Mouse (Mus musculus): ENCODE measurements around the gene Rab34. TPM values are rescaled to one million over a fixed set of nuclear protein-coding genes. Genes with fewer than 3 reads are reported as not detected.

The Rab34 gene
- total and polyA plus RNA-seq, 3 experiments, result 8.2 to 17.2 (median 9.8) TPM

DNA sequence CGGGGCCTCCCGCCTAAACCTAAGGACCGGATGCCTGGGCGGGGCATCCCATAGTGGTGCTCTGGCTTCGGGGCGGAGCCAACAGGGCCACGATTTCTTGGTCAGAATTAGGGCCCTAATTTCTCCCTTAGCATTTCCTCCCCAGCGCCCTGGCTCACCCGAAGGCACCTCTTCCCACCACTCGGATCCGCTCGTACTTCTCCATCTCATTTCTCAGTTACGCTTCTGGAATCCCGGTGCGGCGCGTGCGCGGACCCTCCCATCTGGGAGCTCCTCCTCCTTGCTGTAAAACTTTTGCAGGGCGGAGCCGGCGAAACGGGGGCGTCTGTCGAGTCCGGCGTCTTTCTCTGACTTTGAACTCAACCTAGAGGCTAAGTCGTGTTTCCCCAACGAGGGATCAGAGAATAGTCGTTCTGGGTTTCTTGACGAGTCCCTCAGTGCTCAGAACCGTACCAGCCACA, 11.8 kb upstream of the Rab34 start, which contains the start of the genes Nek8 and Tlcd1:
Gene Nek8, minus strand, starts transcription at position 274 of the 461 bp plus-strand sequence.
Gene Tlcd1, plus strand, starts transcription at position 310 of the 461 bp plus-strand sequence.
- peaks cover 2% of the 10 kb centered on the region; the same call in 1 of the 2 replicates for H3K4me1 ChIP-seq (ENCODE audit: control insufficient read depth, insufficient read depth, low read length)
- 0 out of 2 replicates have a peak, but pooled peaks cover 3% of the 10 kb centered on the region for H3K36me3 ChIP-seq (ENCODE audit: control insufficient read depth, insufficient read depth, low read length)
- no peaks in the 10 kb centered on the region for H3K79me2 ChIP-seq (replicated peaks; ENCODE audit: control insufficient read depth, insufficient read depth, low read length)
- H3K4me3 ChIP-seq, result peak within 1 kb of the TSS; percentile 96
- peak; percentile 94 to 95 for DNase-seq
- WGBS, result under 1% methylated on average over 32 of the region's 32 CpGs
- H3K27ac ChIP-seq, result peak within 1 kb of the TSS; percentile 96
- TF ChIP-seq EP300 (IDR thresholded peaks at IDR 0.05; ENCODE audit: insufficient read depth, low read depth, low read length) (0 out of 2 replicates have a peak, but pooled peaks have one; percentile 11), POLR2A (IDR thresholded peaks at IDR 0.05; ENCODE audit: insufficient read depth, low read depth, low read length) (peak; percentile 67), CTCF (IDR thresholded peaks at IDR 0.05) (no peak)
- no peaks in the 10 kb centered on the region for H3K27me3 ChIP-seq (ENCODE audit: control insufficient read depth, insufficient read depth, low read length)
- intact Hi-C loops (cut with DNase I), result loop anchor here (2.0 kb wide), 3 partner anchors 116 to 192 kb away; no protein-coding TSS in a partner anchor
- H3K9ac ChIP-seq (ENCODE audit: low read depth, low read length), result peak within 1 kb of the TSS; percentile 61

GRCm38 (mm10) chr11:78176905-78177331, 11.3 kb upstream of the Rab34 start:
- 1% methylated on average over 23 of the region's 23 CpGs for WGBS
- intact Hi-C loops (cut with DNase I), result loop anchor here (1.0 to 2.0 kb wide), 4 partner anchors 18 to 192 kb away; no protein-coding TSS in a partner anchor
- peak overlapping the region; percentile 96 for H3K4me3 ChIP-seq

GRCm38 (mm10) chr11:78177437-78177836, 10.8 kb upstream of the Rab34 start:
- Histone ChIP-seq H3K4me1 (ENCODE audit: control insufficient read depth, insufficient read depth, low read length) (peaks cover 3% of the 10 kb centered on the region), H3K79me2 (replicated peaks; ENCODE audit: control insufficient read depth, insufficient read depth, low read length) (no peaks in the 10 kb centered on the region), H3K36me3 (ENCODE audit: control insufficient read depth, insufficient read depth, low read length) (peaks cover 10% of the 10 kb centered on the region), H3K4me3 (peak overlapping the region; percentile 96), H3K9ac (ENCODE audit: low read depth, low read length) (peak overlapping the region; percentile 29), H3K27me3 (ENCODE audit: control insufficient read depth, insufficient read depth, low read length) (no peaks in the 10 kb centered on the region), H3K27ac (peak overlapping the region; percentile 96)
- intact Hi-C loops (cut with DNase I), result loop anchor here (1.0 to 2.0 kb wide), 4 partner anchors 18 to 193 kb away; no protein-coding TSS in a partner anchor
- no peak for DNase-seq
- TF ChIP-seq EP300 (IDR thresholded peaks at IDR 0.05; ENCODE audit: insufficient read depth, low read depth, low read length), result no peak
- no peak for TF ChIP-seq POLR2A (IDR thresholded peaks at IDR 0.05; ENCODE audit: insufficient read depth, low read depth, low read length)
- no peak for TF ChIP-seq CTCF (IDR thresholded peaks at IDR 0.05)
- WGBS, result under 1% methylated on average over 10 of the region's 10 CpGs

More at GRCm38 (mm10) chr11:78176905-78177331, 11.3 kb upstream of the Rab34 start:
- Histone ChIP-seq H3K9ac (ENCODE audit: low read depth, low read length) (peak overlapping the region; percentile 61), H3K4me1 (ENCODE audit: control insufficient read depth, insufficient read depth, low read length) (peaks cover 2% of the 10 kb centered on the region; the same call in 1 of the 2 replicates), H3K27me3 (ENCODE audit: control insufficient read depth, insufficient read depth, low read length) (no peaks in the 10 kb centered on the region), H3K27ac (peak overlapping the region; percentile 96), H3K79me2 (replicated peaks; ENCODE audit: control insufficient read depth, insufficient read depth, low read length) (no peaks in the 10 kb centered on the region), H3K36me3 (ENCODE audit: control insufficient read depth, insufficient read depth, low read length) (peaks cover 5% of the 10 kb centered on the region)
- no peak for DNase-seq
- no peak for TF ChIP-seq CTCF (IDR thresholded peaks at IDR 0.05)
- no peak for TF ChIP-seq POLR2A (IDR thresholded peaks at IDR 0.05; ENCODE audit: insufficient read depth, low read depth, low read length)

- Histone ChIP-seq H3K27ac (peak overlapping the region; percentile 96), H3K79me2 (replicated peaks; ENCODE audit: control insufficient read depth, insufficient read depth, low read length) (no peaks in the 10 kb centered on the region), H3K36me3 (ENCODE audit: control insufficient read depth, insufficient read depth, low read length) (peaks cover 11% of the 10 kb centered on the region), H3K27me3 (ENCODE audit: control insufficient read depth, insufficient read depth, low read length) (no peaks in the 10 kb centered on the region), H3K4me1 (ENCODE audit: control insufficient read depth, insufficient read depth, low read length) (peaks cover 3% of the 10 kb centered on the region), H3K4me3 (peak overlapping the region; percentile 96), H3K9ac (ENCODE audit: low read depth, low read length) (peak overlapping the region; percentile 86)
- intact Hi-C loops (cut with DNase I), result loop anchor here (1.0 to 2.0 kb wide), 4 partner anchors 19 to 193 kb away; no protein-coding TSS in a partner anchor
- under 1% methylated on average over 84 of the region's 84 CpGs for WGBS
- DNase-seq, result peak; percentile 96
- TF ChIP-seq POLR2A (IDR thresholded peaks at IDR 0.05; ENCODE audit: insufficient read depth, low read depth, low read length), result peak; percentile 62
- no peak; the same call in 1 of the 2 replicates for TF ChIP-seq CTCF (IDR thresholded peaks at IDR 0.05)
- TF ChIP-seq EP300 (IDR thresholded peaks at IDR 0.05; ENCODE audit: insufficient read depth, low read depth, low read length), result peak; percentile 96
Observed at GRCm38 (mm10) chr11:78177903-78178858, 10.0 kb upstream of the Rab34 start.

- Histone ChIP-seq H3K27ac (peak overlapping the region; percentile 96), H3K27me3 (ENCODE audit: control insufficient read depth, insufficient read depth, low read length) (no peaks in the 10 kb centered on the region), H3K4me1 (ENCODE audit: control insufficient read depth, insufficient read depth, low read length) (peaks cover 3% of the 10 kb centered on the region), H3K79me2 (replicated peaks; ENCODE audit: control insufficient read depth, insufficient read depth, low read length) (no peaks in the 10 kb centered on the region), H3K36me3 (ENCODE audit: control insufficient read depth, insufficient read depth, low read length) (peaks cover 11% of the 10 kb centered on the region), H3K4me3 (peak overlapping the region; percentile 96), H3K9ac (ENCODE audit: low read depth, low read length) (peak overlapping the region; percentile 86)
- intact Hi-C loops (cut with DNase I), result no loop called here
- DNase-seq, result peak in 1 of 2 experiments; percentile 52
- WGBS, result 6% methylated on average over 29 of the region's 29 CpGs
- TF ChIP-seq POLR2A (IDR thresholded peaks at IDR 0.05; ENCODE audit: insufficient read depth, low read depth, low read length) (0 out of 2 replicates have a peak, but pooled peaks have one; percentile 0), CTCF (IDR thresholded peaks at IDR 0.05) (no peak)
Observed at GRCm38 (mm10) chr11:78178859-78179437, 9.3 kb upstream of the Rab34 start.
